Mouse (Mus musculus) stomach, postnatal 0 days (tissue): ENCODE measurements around the gene Fut7. TPM values are rescaled to one million over a fixed set of nuclear protein-coding genes. Genes with fewer than 3 reads are reported as not detected.

Experiments used
- ATAC-seq: fragments of 200-750 bp; cut with Nextera tagmentation; 2 replicates; pipeline ENCODE4 v1.8.0; 2017; ENCODE audit not compliant: low FRiP score, low TSS enrichment
- DNase-seq: peaks from one replicate; pipeline ENCODE4 v3.0.0-alpha.2; 2016; ENCODE audit warnings: low spot score
- H3K27ac ChIP-seq: fragments of 300-500 bp; sonication (generic); replicated peaks from 2 replicates; pipeline ENCODE4 v1.5.1; 2014; ENCODE audit warnings: mild to moderate bottlenecking, control low read depth
- H3K27me3 ChIP-seq: fragments of 300-500 bp; sonication (generic); 2 replicates; pipeline ENCODE4 v1.6.1; 2014; ENCODE audit warnings: low read length; ENCODE audit not compliant: control insufficient read depth, insufficient read depth
- H3K36me3 ChIP-seq: fragments of 300-500 bp; sonication (generic); 2 replicates; pipeline ENCODE4 v1.6.1; 2014; ENCODE audit warnings: low read length, mixed read lengths; ENCODE audit not compliant: control insufficient read depth, insufficient read depth
- H3K4me1 ChIP-seq: fragments of 300-500 bp; sonication (generic); replicated peaks from 2 replicates; pipeline ENCODE4 v1.6.1; 2014; ENCODE audit warnings: antibody characterized with exemption; ENCODE audit not compliant: control insufficient read depth, insufficient read depth
- H3K4me2 ChIP-seq: fragments of 300-500 bp; sonication (generic); replicated peaks from 2 replicates; pipeline ENCODE4 v1.6.1; 2014; ENCODE audit warnings: low read depth, mild to moderate bottlenecking, control low read depth, moderate library complexity
- H3K4me3 ChIP-seq: fragments of 300-500 bp; sonication (generic); 2 replicates; pipeline ENCODE4 v1.5.1; 2014; ENCODE audit warnings: low read depth, low read length, control low read depth
- H3K9ac ChIP-seq: fragments of 300-500 bp; sonication (generic); 2 replicates; pipeline ENCODE4 v1.6.1; 2014; ENCODE audit warnings: mild to moderate bottlenecking, low read length, control low read depth, mixed read lengths
- H3K9me3 ChIP-seq: fragments of 300-500 bp; sonication (generic); 2 replicates; pipeline ENCODE4 v1.6.1; 2016; ENCODE audit warnings: low read length; ENCODE audit not compliant: control insufficient read depth
- CTCF ChIP-seq: IDR thresholded peaks from 2 replicates; pipeline ENCODE4 v1.5.1; 2016; ENCODE audit warnings: antibody characterized with exemption, low read depth, mild to moderate bottlenecking, moderate library complexity
- EP300 ChIP-seq: optimal IDR thresholded peaks from 2 replicates; pipeline ENCODE3; 2016; ENCODE audit warnings: antibody characterized with exemption
- WGBS: fragments of 180-500 bp; shearing (Covaris S2); extraction: QIAGEN DNeasy Blood & Tissue Kit; methylation state at CpG from one replicate; pipeline ENCODE4 v1.1.7; 2014; 5-methylcytosine and 5-hydroxymethylcytosine counted together
- polyA plus RNA-seq: library from polyadenylated mRNA; unstranded; fragments of >200 nt; fragmentation: Nextera tagmentation; extraction: Ambion mirVana; gene quantifications from 2 replicates; pipeline ENCODE4 v1.2.1, GENCODE M21; 2015

Gene Fut7
- polyA plus RNA-seq, 1 experiment from 2014 or later, result not detected

- no peak overlapping the region for H3K4me2 ChIP-seq
- ATAC-seq, result no peak
- no peak overlapping the region for H3K4me3 ChIP-seq
- no peak overlapping the region for H3K27ac ChIP-seq
- no peaks in the 10 kb centered on the region for H3K9me3 ChIP-seq
- WGBS, result 76% methylated on average over 6 of the region's 6 CpGs
- TF ChIP-seq EP300, result no peak
- TF ChIP-seq CTCF, result no peak
- H3K4me1 ChIP-seq, result no peaks in the 10 kb centered on the region
- no peak for DNase-seq
- H3K27me3 ChIP-seq, result no peaks in the 10 kb centered on the region
- no peak overlapping the region for H3K9ac ChIP-seq
- H3K36me3 ChIP-seq, result no peaks in the 10 kb centered on the region
Observed at GRCm38 (mm10) chr2:25431308-25431855, 8.3 kb downstream of the Fut7 start.

- 78% methylated on average over 11 of the region's 11 CpGs for WGBS
- Histone ChIP-seq H3K27ac (no peak overlapping the region), H3K4me3 (no peak overlapping the region), H3K4me1 (no peaks in the 10 kb centered on the region), H3K4me2 (no peak overlapping the region), H3K9ac (no peak overlapping the region), H3K36me3 (no peaks in the 10 kb centered on the region), H3K27me3 (no peaks in the 10 kb centered on the region), H3K9me3 (no peaks in the 10 kb centered on the region)
- DNase-seq, result no peak
- no peak for TF ChIP-seq EP300
- no peak for TF ChIP-seq CTCF
- ATAC-seq, result no peak
Observed at GRCm38 (mm10) chr2:25432326-25433098, 9.4 kb downstream of the Fut7 start.

DNA sequence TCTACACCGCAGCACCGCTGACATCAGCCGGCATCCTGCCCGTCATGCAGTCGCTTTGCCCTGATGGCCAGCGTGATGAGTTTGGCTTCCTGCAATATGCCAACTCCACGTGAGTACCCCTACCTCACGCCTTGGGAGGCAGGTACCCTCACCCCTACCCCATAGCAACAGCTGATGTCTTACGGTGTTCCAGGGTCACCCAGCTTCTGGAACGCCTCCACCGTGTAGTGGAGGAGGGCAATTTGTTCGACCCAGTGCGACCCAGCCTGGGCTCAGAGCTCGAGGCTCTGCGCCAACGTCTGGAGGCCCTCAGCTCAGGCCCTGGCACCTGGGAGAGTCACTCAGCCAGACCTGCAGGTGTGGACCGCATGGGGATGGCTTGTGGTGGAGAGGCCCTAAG is 10.0 kb downstream of the Fut7 start:
- Histone ChIP-seq H3K4me1 (no peaks in the 10 kb centered on the region), H3K9ac (no peak overlapping the region), H3K36me3 (no peaks in the 10 kb centered on the region), H3K27ac (no peak overlapping the region), H3K4me3 (no peak overlapping the region), H3K9me3 (no peaks in the 10 kb centered on the region), H3K4me2 (no peak overlapping the region), H3K27me3 (no peaks in the 10 kb centered on the region)
- TF ChIP-seq CTCF, result no peak
- TF ChIP-seq EP300, result no peak
- DNase-seq (no peak), ATAC-seq (no peak)
- WGBS, result 88% methylated on average over 17 of the region's 17 CpGs

GRCm38 (mm10) chr2:25434292-25434691 is 11.2 kb downstream of the Fut7 start:
- Histone ChIP-seq H3K27ac (no peak overlapping the region), H3K36me3 (no peaks in the 10 kb centered on the region), H3K4me3 (no peak overlapping the region), H3K9me3 (no peaks in the 10 kb centered on the region), H3K9ac (no peak overlapping the region), H3K27me3 (no peaks in the 10 kb centered on the region), H3K4me2 (no peak overlapping the region), H3K4me1 (no peaks in the 10 kb centered on the region)
- TF ChIP-seq CTCF (no peak), EP300 (no peak)
- DNase-seq (no peak), ATAC-seq (no peak)
- 86% methylated on average over 8 of the region's 8 CpGs for WGBS

GRCm38 (mm10) chr2:25436286-25436820 is 13.3 kb downstream of the Fut7 start:
- no peaks in the 10 kb centered on the region for H3K9me3 ChIP-seq
- no peaks in the 10 kb centered on the region for H3K4me1 ChIP-seq
- no peak for ATAC-seq
- no peak overlapping the region for H3K4me2 ChIP-seq
- TF ChIP-seq CTCF (no peak), EP300 (no peak)
- H3K36me3 ChIP-seq, result no peaks in the 10 kb centered on the region
- WGBS, result 90% methylated on average over 10 of the region's 10 CpGs
- no peak overlapping the region for H3K9ac ChIP-seq
- H3K4me3 ChIP-seq, result no peak overlapping the region
- no peaks in the 10 kb centered on the region for H3K27me3 ChIP-seq
- no peak for DNase-seq
- H3K27ac ChIP-seq, result no peak overlapping the region

GRCm38 (mm10) chr2:25441067-25441466 is 18.0 kb downstream of the Fut7 start:
- ATAC-seq, result no peak
- H3K4me1 ChIP-seq, result no peaks in the 10 kb centered on the region

More at GRCm38 (mm10) chr2:25441067-25441466, 18.0 kb downstream of the Fut7 start:
- Histone ChIP-seq H3K4me3 (no peak overlapping the region), H3K4me2 (no peak overlapping the region), H3K36me3 (no peaks in the 10 kb centered on the region), H3K27me3 (no peaks in the 10 kb centered on the region), H3K9me3 (no peaks in the 10 kb centered on the region), H3K9ac (no peak overlapping the region), H3K27ac (no peak overlapping the region)
- DNase-seq, result no peak
- 85% methylated on average over 20 of the region's 20 CpGs for WGBS
- TF ChIP-seq EP300, result no peak
- TF ChIP-seq CTCF, result no peak
